Mouse (Mus musculus) adrenal gland, postnatal 4 days (tissue): ENCODE data around the gene Gm27027. TPM values are rescaled to one million over a fixed set of nuclear protein-coding genes. Genes with fewer than 3 reads are reported as not detected.

Experiments
- DNase-seq, 2 experiments: peaks; one replicate each; pipeline ENCODE4 v3.0.0; 2021 to 2022; ENCODE audit warnings: low spot score in 2 of 2, mixed read lengths in 2 of 2
- total RNA-seq, 2 experiments: library from RNA; stranded (reverse); gene quantifications; 2 replicates each; pipeline ENCODE4 v1.2.3; 2021

The Gm27027 gene
- total RNA-seq, 2 experiments from 2014 or later: not detected

DNA sequence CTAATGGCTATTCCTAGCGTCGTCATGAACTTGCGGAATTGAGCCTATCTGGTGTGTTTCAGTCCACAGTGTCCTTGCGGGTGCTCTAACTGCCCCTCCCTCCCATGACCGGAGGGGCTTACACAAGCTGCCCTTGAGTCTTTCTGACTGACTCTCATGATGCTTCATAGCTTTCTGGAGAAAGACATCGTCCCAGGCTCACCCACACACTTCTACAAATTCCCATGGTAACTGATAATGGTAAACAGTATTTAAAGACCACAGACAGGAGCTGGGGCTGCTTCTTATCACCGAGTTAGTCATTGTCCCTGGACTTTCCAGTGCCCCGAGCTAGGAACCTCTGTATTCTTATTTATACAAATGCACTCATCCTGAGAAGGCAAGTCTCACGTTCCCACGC, 67.3 kb downstream of the Gm27027 start:
- no peak for DNase-seq

DNA sequence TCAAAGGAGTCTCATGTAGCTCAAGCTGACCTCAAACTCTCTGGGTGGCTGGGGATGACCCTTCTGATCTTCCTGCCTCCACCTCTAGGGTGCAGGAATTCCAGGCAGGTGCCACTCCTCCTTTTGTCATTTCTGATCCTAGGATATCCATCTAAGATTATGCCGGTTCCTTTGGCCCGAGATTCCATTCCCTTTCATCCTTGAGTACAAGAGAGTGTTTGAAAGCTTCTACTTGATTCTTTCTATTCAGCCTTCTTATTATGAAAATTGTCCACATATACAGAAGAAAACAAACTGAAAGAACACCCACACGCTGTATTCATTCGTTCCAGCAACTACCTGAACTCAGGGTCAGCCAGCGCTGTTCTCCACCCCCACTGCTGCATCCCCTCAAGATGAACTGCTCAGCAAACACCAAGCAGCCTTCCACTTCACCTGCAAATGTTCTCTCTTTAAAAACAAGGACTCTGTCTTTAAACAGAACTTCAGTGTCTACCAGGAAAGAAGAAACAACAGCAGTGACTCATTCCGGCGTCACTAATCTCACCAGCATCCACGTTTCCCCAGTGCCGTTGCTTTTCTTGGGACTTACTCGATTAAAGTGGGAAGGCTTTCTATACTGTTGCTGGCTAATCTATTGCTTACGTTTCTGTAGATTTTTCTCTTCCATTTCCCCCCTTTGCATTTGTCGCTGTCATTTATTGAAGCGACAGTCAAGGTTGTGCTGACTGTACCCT, 68.3 kb downstream of the Gm27027 start:
- no peak for DNase-seq

DNA sequence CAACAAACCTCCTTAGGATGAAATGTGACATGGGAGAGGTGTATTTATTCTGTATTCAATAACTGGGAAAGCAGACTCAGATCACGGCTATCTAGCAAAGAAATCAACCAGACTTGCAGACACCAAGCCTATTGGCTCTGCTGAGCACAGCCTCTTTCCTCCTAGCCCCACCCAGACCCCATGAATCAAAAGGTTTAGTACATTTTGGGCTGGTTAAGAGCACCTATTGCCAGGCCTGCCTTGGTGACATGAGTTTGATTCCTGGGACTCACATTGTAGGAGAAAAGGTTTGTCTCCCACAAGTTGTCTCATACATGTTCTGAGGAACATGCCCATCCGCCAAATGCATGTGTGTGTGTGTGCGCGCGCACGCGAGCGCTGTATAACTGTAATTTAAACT, 70.0 kb downstream of the Gm27027 start:
- no peak for DNase-seq

DNA sequence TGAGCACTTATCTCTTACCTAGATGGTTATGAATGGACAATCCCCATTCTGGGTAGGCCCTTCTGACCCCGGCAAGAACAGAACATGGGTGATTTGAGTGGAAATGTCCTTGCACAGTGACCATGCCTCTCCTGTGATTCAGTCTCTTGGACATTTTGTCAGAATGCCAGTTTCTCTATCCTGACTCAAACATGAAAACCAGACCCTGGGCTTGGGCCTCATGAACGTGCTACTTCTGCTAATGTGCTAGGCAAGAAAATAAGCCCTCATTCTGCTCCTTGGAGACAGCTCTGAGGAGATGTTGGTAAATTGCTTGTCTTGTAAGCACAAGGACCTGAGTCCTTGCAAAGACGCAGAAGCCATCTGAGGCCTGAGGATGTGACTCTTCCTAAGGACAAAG, 77.1 kb downstream of the Gm27027 start:
- DNase-seq: no peak

DNA sequence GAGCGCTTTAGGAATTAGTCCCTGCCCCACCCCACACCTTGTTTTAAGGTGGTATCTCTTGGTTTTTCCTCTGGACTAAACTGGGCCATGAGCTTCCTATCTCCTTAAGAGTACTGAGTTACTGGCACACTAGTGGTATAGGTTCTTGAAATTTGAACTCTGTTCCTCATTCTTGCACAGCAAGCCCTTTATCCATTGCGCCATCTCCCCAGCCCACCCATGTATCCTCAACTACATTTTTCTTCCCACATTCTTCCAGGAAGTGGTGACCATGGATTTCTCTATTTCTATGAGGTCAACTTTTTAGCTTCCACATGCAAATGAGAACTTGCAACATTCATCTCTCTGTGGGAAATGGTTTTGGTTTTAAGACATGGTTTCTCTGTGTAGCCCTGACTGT, 82.6 kb downstream of the Gm27027 start:
- DNase-seq: no peak

GRCm38 (mm10) chr2:93911942-93912341, 84.2 kb downstream of the Gm27027 start:
- DNase-seq: no peak

DNA sequence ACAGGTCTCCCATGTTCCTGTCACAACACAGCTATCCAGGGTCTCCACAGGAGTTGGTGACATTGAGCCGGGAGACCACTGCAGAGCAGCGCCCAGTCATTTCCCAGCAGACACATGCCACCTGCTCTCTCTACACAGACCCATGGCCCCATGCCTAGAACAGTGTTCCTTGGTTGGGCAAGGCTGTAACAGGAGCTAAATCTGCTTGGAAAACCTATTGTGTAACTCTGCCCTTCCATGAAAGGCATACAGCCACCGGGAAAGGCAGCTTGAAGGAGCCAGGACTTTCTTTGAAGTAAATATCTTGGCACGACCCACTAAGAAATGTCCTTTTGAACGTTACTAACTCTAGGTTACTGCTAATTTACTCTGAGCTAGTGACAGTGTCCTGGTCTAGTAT, 86.4 kb downstream of the Gm27027 start:
- DNase-seq: no peak

- DNase-seq: no peak
Observed at GRCm38 (mm10) chr2:93907519-93908294, 88.4 kb downstream of the Gm27027 start.

Other genes starting within 250 kb of the Gm27027 start
- 100 to 1,000 TPM; 108 to 118 TPM for gene Ext2, start 173.8 kb downstream of the Gm27027 start, total RNA-seq
- 10 to 100 TPM; 21.0 to 24.5 TPM for gene Accs, start 146.4 kb downstream of the Gm27027 start, total RNA-seq
- gene Accsl, start 127.2 kb downstream of the Gm27027 start, total RNA-seq: under 1 TPM; 0.22 to 0.99 TPM
- 10 to 100 TPM; 26.7 to 28.4 TPM for gene Gm13889, start 39.2 kb downstream of the Gm27027 start, total RNA-seq
- 10 to 100 TPM; 73.1 to 76.3 TPM for gene Alkbh3, start 14.5 kb upstream of the Gm27027 start, total RNA-seq
- gene Hsd17b12, start 161.6 kb upstream of the Gm27027 start, total RNA-seq: 10 to 100 TPM; 87.0 to 95.3 TPM